In genomic region chr3:86268074-86268702, GRCm38 (mm10) we compare ENCODE assay signal across 8 mouse cellular contexts. TPM values are rescaled to one million over a fixed set of nuclear protein-coding genes. Genes with fewer than 3 reads are reported as not detected.
DNase-seq lines count a peak whose midpoint lies in the region; ATAC-seq and TF ChIP-seq lines count a peak whose summit lies in the region.

No protein-coding gene starts in this region.

- no peaks in the 10 kb centered on the region for H3K36me3 ChIP-seq in forebrain, embryonic 15.5 days
- no peaks in the 10 kb centered on the region for H3K36me3 ChIP-seq in midbrain, postnatal 0 days (ENCODE audit: insufficient read depth, low read length)

- peak; percentile 88 for ATAC-seq in forebrain, embryonic 15.5 days (replicated peaks)
- no peak for ATAC-seq in midbrain, postnatal 0 days (ENCODE audit: low FRiP score)

- 2% methylated on average over 1 of the region's 1 CpGs for WGBS in forebrain, embryonic 15.5 days
- 5% methylated on average over 1 of the region's 1 CpGs for whole genome bisulfite sequencing in midbrain, postnatal 0 days

- no peak overlapping the region for H3K4me2 ChIP-seq in forebrain, embryonic 15.5 days (replicated peaks)
- no peak overlapping the region for H3K4me2 ChIP-seq in midbrain, postnatal 0 days (ENCODE audit: low read depth, low read length, poor library complexity, severe bottlenecking)

- no peak overlapping the region for H3K27ac ChIP-seq in forebrain, embryonic 15.5 days (replicated peaks)
- H3K27ac ChIP-seq in midbrain, postnatal 0 days (ENCODE audit: low read depth, low read length), result no peak overlapping the region

- H3K4me1 ChIP-seq in forebrain, embryonic 15.5 days, result no peaks in the 10 kb centered on the region
- no peaks in the 10 kb centered on the region for H3K4me1 ChIP-seq in midbrain, postnatal 0 days (ENCODE audit: insufficient read depth, low read length)

- H3K4me3 ChIP-seq in forebrain, embryonic 15.5 days, result no peak overlapping the region
- H3K4me3 ChIP-seq in midbrain, postnatal 0 days (ENCODE audit: low read depth, low read length), result no peak overlapping the region

- no peaks in the 10 kb centered on the region for H3K9me3 ChIP-seq in forebrain, embryonic 15.5 days
- no peaks in the 10 kb centered on the region for H3K9me3 ChIP-seq in midbrain, postnatal 0 days (ENCODE audit: low read length)

- H3K27me3 ChIP-seq in forebrain, embryonic 15.5 days, result no peaks in the 10 kb centered on the region
- no peaks in the 10 kb centered on the region for H3K27me3 ChIP-seq in midbrain, postnatal 0 days (ENCODE audit: insufficient read depth, low read length)

- H3K9ac ChIP-seq in forebrain, embryonic 15.5 days (replicated peaks), result no peak overlapping the region
- H3K9ac ChIP-seq in midbrain, postnatal 0 days (replicated peaks; ENCODE audit: low read length, poor library complexity, severe bottlenecking), result no peak overlapping the region

- TF ChIP-seq CTCF in midbrain, postnatal 0 days (IDR thresholded peaks at IDR 0.05), result peak; percentile 89

- peak; percentile 16 for DNase-seq in gastrocnemius, adult 18-20 months (ENCODE audit: low spot score)
- no peak for DNase-seq in gastrocnemius, postnatal 4 days (ENCODE audit: low spot score in 2 of 2)
- DNase-seq in 416B (ENCODE audit: low read depth), result peak; percentile 82
- peak; percentile 84 for DNase-seq in brain, adult 2 months (ENCODE audit: low read depth, low spot score)
- peak; percentile 32 for DNase-seq in layer of hippocampus, adult 9-11 months
- peak; percentile 86 for DNase-seq in midbrain, postnatal 0 days (ENCODE audit: low spot score)
- DNase-seq in ovary, postnatal 10 days (ENCODE audit: low spot score), result no peak

RNA-seq across cellular contexts. Expression of gene Lrba, which starts 43.7 kb away (rescaled TPM):
- total RNA-seq in gastrocnemius, adult 18-20 months (2021), result 10 to 100 TPM; 26.3 to 27.3 TPM
- total RNA-seq in gastrocnemius, postnatal 4 days (2021), result 10 to 100 TPM; 28.7 to 29.7 TPM
- 2.2 and 2.3 TPM in 2 replicates for polyA plus RNA-seq in forebrain, embryonic 15.5 days (2015; fragmentation: Nextera tagmentation; extraction: Ambion mirVana)
- 24.3 and 28.0 TPM in 2 replicates for total RNA-seq in midbrain, postnatal 0 days (2014; rRNA removed)
- 3.0 and 3.1 TPM in 2 replicates for polyA plus RNA-seq in midbrain, postnatal 0 days (2015; fragmentation: Nextera tagmentation; extraction: Ambion mirVana)

Comparison
In these comparisons a context has a peak if more than half of its experiments do, and no peak if none do; other contexts are left out.
1. DNase-seq: peak in gastrocnemius, adult 18-20 months (single experiment), 416B (single experiment), brain, adult 2 months (single experiment), layer of hippocampus, adult 9-11 months (single experiment) and midbrain, postnatal 0 days (single experiment); none in gastrocnemius, postnatal 4 days (0 of 2) and ovary, postnatal 10 days (single experiment).